Mouse (Mus musculus): ENCODE measurements around the gene Scp2.

DNA sequence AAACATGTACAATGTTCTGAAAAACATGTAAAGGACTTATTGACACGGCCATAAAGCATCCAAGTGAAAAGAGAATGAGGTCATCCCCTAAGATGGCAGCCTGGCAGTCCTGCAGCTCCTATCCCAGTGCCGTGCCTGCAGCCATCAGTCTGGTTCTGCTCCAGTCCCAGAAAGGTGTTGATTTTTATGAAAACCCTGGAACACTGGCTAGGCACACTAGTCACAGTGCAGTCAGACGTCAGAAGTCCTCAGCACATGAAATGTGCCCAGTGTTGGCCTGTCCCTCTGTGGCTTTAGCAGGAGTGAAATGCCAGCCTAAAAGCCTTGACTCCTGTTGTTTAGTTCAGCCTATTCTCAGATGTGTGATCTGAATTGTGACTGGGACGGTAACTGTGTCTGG, 84.0 kb downstream of the Scp2 start:
- TF ChIP-seq CTCF (IDR thresholded peaks at IDR 0.05; ENCODE audit: low read depth, low read length) (no peak), GATA1 (IDR thresholded peaks at IDR 0.05; ENCODE audit: borderline replicate concordance, low read length) (no peak)

Measured in G1E (cell line).